Mouse (Mus musculus): ENCODE measurements at regions not wholly inside any gene's neighbourhood (a gene's known extent, or its start where the extent isn't known, plus 50 kb on each side); places are given as distances from the start of the nearest gene placed in this dataset.

DNA sequence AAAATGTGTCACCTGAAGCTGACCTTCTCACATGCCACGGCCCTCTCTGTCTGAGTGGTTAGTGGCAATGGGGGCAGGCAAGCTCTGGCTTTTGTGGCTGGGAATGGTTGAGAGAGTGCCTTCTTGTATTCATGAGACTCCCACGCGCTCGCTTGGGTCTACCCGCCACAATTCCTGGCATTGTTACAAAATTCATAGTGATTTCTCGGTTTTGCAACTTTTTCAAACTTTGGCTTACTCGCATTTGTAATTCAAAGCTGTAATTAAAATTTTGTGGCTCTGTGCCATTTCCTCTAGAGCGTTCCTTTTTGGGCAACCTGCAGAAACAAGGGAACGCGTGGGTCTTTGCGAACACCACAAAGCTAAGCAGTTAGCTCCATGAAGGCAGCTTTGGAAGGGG is 186.3 kb downstream of the Pdgfra start:
- DNase-seq, result no peak
- intact Hi-C loops (cut with DNase I), result no loop called here

DNA sequence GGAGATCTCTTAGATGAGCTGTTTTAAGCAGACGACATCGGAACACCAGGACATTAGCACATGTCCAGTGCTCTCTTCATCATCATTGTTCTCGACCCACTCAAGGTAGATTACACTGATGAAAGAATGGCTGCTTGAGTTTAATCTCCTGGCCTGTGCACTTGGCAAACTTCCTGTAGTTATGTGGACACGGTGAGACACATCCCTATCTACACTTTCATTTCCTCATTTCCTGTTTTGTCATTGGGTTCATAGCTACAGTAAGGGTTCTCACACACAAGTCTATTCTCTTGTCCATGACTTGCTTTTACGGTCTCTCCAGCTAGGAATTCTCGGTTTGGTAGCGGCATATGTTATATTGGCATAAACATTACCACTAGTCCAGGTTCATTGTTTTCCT is 190.5 kb downstream of the Pdgfra start:
- intact Hi-C loops (cut with DNase I), result loop anchor here (10.0 kb wide), 1 partner anchor 128 kb away; no protein-coding TSS in a partner anchor
- DNase-seq, result no peak

DNA sequence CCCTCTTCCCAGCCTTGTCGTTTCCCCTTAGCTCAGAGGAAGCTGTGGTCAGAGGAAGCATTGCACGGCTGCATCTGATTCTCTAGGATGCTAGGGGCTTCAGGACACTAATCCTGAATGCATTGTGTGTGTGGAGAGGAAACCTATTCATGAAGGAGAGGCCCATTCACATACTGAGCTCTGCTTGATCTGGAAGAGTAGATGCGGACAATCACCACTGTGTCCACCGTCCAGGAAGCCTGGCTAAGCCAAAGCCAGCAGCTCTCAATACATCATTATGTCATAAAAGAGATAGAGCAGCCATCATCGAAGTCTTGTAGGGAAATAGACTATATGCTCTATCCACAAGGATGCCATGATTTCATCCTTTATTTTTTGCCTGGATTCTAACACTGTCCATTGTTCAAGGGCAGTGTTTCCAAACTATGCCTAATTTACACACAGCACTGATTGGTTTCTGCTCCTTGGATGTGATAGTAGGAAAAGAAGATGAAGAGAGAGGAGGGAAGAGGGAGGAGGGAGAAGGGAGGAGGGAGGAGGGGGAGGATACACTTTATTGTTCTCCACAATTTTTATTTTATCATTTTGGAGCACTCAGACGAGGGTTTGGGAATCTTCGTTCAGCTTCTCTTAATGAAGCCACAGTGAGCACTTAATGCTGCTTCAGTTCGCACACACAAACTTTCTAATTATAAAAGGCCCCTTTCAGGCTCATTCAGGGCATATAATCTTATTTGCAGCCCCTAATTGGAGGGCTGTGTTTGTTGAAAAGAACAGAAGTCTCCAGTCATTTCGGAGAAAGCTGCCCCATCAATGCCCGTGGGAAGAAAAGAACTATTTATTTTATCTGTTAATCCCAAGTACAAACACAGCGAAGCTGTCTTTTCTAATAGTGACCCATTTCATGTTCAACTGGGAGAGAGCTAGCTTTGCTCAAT is 195.0 kb downstream of the Pdgfra start:
- intact Hi-C loops (cut with DNase I), result loop anchor here (10.0 kb wide), 1 partner anchor 132 kb away; no protein-coding TSS in a partner anchor
- no peak for DNase-seq

- intact Hi-C loops (cut with DNase I), result loop anchor here (10.0 kb wide), 1 partner anchor 133 kb away; no protein-coding TSS in a partner anchor
- DNase-seq, result no peak
Observed at GRCm38 (mm10) chr5:75347774-75348116, 195.7 kb downstream of the Pdgfra start.

DNA sequence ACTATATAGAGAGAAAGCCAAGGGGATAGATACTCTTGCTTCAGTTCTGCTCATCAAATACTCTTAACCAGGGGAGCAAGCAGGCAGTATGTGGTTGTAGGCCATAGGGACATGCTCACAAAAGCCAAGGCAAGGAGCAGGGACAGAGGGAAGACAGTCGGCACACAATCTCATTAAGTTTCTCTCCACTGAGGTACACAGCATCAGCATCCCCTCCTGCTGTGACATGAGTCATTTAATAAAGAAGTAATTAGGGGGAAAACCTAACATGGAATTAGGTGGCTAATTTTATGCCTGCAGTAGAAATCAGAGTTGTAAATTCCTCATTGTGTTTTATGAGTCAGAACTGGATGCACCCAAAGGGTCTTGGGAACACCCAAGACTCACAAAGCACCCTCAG is 203.2 kb downstream of the Pdgfra start:
- intact Hi-C loops (cut with DNase I), result no loop called here
- no peak for DNase-seq

GRCm38 (mm10) chr5:75358869-75359268 is 206.8 kb downstream of the Pdgfra start:
- intact Hi-C loops (cut with DNase I), result no loop called here
- DNase-seq, result no peak

- no peak for DNase-seq
- intact Hi-C loops (cut with DNase I), result no loop called here
Observed at GRCm38 (mm10) chr5:75363832-75364231, 210.9 kb upstream of the Kit start.

GRCm38 (mm10) chr5:75367282-75367681 is 207.4 kb upstream of the Kit start:
- intact Hi-C loops (cut with DNase I), result no loop called here
- DNase-seq, result no peak

- DNase-seq, result no peak
- intact Hi-C loops (cut with DNase I), result no loop called here
Observed at GRCm38 (mm10) chr5:75368691-75369090, 206.0 kb upstream of the Kit start.

DNA sequence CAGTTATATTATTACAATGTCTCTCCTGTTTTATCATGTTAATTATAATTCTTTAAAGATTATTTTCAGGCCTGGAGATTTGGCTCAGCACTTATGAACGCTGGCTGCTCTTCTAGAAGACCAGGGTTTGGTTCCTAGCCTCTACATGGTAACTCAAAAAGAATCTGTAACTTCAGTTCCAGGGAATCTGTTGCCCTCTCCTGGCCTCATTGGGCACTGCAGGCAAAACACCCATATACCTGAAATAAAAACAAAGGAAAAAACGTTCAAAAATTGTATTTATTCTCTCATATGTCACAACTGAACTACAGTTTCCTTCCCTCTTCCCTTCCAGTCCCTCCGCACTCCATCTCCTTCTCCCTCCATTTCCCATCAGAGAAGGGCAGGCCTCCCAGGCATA is 201.9 kb upstream of the Kit start:
- intact Hi-C loops (cut with DNase I), result no loop called here
- DNase-seq, result no peak

DNA sequence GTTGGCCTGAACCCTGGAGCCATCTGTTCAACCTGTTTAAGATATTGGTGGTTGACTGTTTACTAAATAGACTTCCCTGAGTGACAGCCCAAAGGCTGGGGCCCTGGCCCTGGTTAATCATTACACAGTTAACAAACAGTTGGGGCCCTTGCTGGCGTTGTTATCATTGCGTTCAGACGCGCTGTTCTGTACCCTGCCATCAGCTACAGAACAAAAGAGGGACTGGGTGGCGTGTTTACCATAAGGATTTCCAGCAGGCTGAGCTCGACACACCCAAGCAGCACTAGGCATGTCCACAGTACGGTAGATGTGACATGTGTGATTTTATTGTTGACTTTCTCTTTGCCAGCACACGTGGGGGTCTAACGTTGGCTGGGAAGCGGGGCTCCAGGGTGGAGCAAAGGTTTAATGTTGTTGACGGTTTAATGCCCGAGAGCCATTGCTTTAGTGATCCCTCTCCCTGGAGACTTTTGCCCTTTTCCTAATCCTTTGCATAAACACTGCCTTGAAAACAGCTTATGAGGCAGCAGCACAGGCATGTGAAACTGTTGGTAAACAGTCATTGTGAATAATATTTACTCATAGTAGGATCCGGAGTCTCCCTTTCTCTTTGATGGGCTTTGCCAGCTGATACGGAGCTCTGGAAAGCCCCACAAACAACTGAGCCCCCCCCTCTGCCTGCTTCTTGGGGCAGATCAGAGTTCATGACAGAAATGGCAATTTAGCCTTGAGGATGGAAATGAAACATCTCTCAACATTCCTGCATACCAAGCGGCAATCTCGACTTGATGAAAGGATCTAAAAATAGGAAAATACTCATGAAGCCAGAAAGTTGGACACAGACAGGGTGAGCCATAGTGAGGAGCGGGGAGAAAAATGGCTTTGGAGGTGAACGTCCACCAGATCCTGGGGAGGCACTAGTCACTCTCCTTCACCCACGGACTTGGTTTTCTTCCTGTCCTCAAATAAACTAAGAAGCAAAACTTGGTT is 197.1 kb upstream of the Kit start:
- intact Hi-C loops (cut with DNase I), result no loop called here
- no peak for DNase-seq

DNA sequence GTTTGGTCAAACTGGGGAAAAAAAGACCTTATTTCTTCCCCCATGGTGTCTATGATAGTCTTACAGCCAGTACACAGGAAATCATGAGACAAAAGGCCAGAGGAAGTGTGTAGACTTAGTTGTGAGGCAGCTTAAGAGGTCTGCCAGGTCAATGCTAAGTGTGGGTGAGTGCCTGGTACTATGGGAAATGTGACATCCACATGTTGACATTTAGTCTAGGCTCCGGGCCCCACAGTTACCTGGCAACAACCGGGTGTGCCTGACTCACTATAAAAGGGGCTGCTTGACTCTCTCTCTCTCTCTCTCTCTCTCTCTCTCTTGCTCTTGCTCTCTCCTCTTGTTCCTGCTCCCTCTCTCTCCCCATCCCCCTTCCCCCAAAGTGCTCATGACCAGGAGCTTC is 196.1 kb upstream of the Kit start:
- intact Hi-C loops (cut with DNase I), result no loop called here
- DNase-seq, result no peak

DNA sequence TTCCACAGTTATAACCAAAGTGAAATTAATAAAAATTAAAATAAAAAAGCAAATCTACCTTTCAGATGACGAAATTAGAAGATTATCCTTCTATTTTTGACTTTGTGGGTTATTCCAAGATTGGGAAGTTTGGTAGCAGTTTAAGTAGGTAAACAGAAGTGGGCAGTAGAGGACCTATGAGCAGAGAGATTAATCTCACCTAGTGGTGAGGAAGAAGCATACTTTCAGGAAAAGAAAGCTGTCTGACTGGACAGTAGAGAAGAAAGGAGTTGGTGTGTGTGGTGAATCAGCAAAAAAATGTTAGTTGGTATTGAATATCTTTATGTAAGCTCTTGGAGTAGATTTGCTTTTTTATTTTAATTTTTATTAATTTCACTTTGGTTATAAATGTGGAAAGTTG is 194.4 kb upstream of the Kit start:
- DNase-seq, result no peak
- intact Hi-C loops (cut with DNase I), result no loop called here

GRCm38 (mm10) chr5:75382138-75382537 is 192.6 kb upstream of the Kit start:
- intact Hi-C loops (cut with DNase I), result no loop called here
- DNase-seq, result no peak

DNA sequence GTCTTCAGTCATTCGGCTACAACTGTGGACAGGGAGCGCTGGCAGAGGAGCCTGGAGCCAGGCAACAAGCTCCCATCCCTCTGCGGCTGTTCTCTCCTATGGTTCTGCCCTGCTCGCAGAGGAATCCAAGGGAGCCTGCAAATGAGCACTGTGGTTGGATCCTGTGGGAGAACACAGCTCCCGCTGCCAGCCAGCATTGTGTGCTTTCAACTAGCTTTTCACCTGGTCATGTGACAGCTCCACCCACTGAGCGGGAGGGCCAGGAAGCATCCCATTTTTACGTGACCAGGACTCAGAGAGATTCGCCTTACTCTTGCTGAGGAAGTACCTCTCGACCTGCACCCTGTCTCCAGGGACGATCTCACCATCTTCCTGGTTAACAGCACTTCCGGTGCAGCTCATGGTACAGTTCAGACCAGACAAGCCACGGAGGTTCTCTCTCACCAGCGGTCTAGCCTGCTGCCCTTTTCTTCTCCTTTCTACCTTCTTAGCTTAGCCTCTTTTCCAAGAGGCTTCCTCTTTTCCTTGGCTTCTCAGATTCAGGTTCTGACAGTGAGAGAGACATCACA is 186.7 kb upstream of the Kit start:
- no peak for DNase-seq
- intact Hi-C loops (cut with DNase I), result no loop called here

GRCm38 (mm10) chr5:75388699-75389260 is 185.9 kb upstream of the Kit start:
- intact Hi-C loops (cut with DNase I), result no loop called here
- no peak for DNase-seq

DNA sequence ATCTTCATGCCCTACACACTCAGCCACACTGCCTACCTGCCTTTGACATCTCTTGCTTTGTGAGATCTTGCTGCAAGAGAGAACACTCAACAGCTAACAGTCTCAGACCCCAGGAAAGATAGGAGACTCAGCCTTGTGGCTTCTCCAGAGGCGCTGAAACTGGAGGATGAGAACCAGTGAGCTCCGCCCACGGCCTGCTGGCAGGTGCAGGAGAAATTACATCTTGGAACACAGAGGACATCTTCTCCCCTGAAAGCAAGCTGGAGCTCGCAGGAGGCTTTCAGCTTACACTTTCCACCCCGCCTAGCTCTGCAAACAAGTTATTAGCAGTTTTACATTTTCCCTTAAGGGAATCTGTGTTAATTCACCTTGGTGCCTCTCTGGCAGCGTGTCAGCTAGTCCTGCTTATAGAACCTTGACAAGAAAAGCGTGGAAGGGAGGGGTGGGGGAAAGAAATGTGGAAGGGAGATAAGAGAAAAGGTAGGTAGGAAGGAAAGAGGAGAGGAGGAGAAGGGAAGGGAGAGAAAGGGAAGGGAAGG is 185.2 kb upstream of the Kit start:
- intact Hi-C loops (cut with DNase I), result no loop called here
- no peak for DNase-seq

GRCm38 (mm10) chr5:75398820-75399219 is 175.9 kb upstream of the Kit start:
- no peak for DNase-seq

DNA sequence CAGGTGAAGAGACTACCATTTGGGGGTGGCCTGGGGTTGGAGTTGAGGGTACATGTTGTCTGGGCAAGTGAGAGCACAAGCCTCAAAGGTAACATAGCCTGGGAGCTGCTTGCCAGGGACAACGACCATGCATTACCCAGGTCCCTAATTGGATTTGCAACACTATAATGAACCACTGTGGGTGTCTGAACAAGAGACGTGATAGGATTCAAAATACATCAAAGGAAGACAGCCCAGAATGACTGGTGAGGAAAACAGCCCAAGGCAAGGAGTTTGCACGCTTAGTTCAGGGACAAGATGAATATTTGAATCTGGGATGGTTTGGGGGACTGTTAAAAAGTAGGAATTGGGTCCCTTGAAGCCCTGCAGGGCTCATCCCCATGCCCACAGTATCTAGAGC is 173.0 kb upstream of the Kit start:
- DNase-seq, result no peak
- intact Hi-C loops (cut with DNase I), result no loop called here

More at GRCm38 (mm10) chr5:75398820-75399219, 175.9 kb upstream of the Kit start:
- intact Hi-C loops (cut with DNase I), result loop anchor here (10.0 kb wide), 1 partner anchor 446 kb away; no protein-coding TSS in a partner anchor

- intact Hi-C loops (cut with DNase I), result no loop called here
- peak; percentile 39 for DNase-seq
Observed at GRCm38 (mm10) chr5:75402631-75403030, 172.1 kb upstream of the Kit start.
